In genomic region chr3:153248866-153249265, GRCm38 (mm10) we compare ENCODE assay signal across 20 mouse cellular contexts.
DNase-seq lines count a peak whose midpoint lies in the region; ATAC-seq and TF ChIP-seq lines count a peak whose summit lies in the region.
"Had no signal": no experiment of that assay in that cellular context is flagged by ENCODE, and none has a peak within 500 bp of the region (broad histone marks: within the 10 kb centered on the region; RNA-seq: fewer than 3 reads in every experiment).

No protein-coding gene starts in this region.

- intact Hi-C loops in heart, postnatal 10 days (cut with DNase I), result no loop called here

- in situ Hi-C loops in CH12.LX (cut with MboI; ENCODE audit: low pct_ligation_motif_present, low pct_unique_long_range_greater_than_20kb, low sequenced_read_pairs), result no loop called here

- no peak overlapping the region for H3K27ac ChIP-seq in heart, embryonic 14.5 days (replicated peaks in 1 of 2; ENCODE audit: control insufficient read depth in 1 of 2, insufficient read depth in 1 of 2, low read depth in 2 of 2, low read length in 2 of 2)
- H3K27ac ChIP-seq in CH12.LX (ENCODE audit: insufficient read depth, low read depth), result no peak overlapping the region
- H3K27ac ChIP-seq: embryonic facial prominence, embryonic 12.5 days; forebrain, embryonic 13.5 days; forebrain, embryonic 15.5 days had no signal

- TF ChIP-seq CTCF in CH12.LX (conservative IDR thresholded peaks at IDR 0.05 in 1 of 2, IDR thresholded peaks at IDR 0.05 in 1 of 2; ENCODE audit: low read depth in 2 of 2, low read length in 2 of 2), result no peak

- 0 out of 2 replicates have a peak, but pooled peaks have one; percentile 26 for ATAC-seq in heart, embryonic 14.5 days (ENCODE audit: insufficient number of reproducible peaks, insufficient read depth, low FRiP score, low read depth)
- ATAC-seq: CD4-positive, CD25-positive, alpha-beta regulatory T cell, adult 4 months; forebrain, embryonic 13.5 days; forebrain, embryonic 15.5 days; forebrain, postnatal 0 days had no signal

- H3K4me3 ChIP-seq in heart, embryonic 14.5 days (ENCODE audit: control insufficient read depth in 1 of 2, insufficient read depth in 1 of 2, low read depth in 1 of 2, low read length in 2 of 2), result no peak overlapping the region
- H3K4me3 ChIP-seq in CH12.LX (replicated peaks in 1 of 3; ENCODE audit: low read depth in 2 of 3, low read length in 2 of 3, poor library complexity in 1 of 3), result no peak overlapping the region
- H3K4me3 ChIP-seq: embryonic facial prominence, embryonic 10.5 days; embryonic facial prominence, embryonic 12.5 days; forebrain, embryonic 13.5 days; forebrain, embryonic 15.5 days had no signal

- H3K9ac ChIP-seq in heart, embryonic 14.5 days (ENCODE audit: low read length), result no peak overlapping the region
- H3K9ac ChIP-seq in CH12.LX (ENCODE audit: insufficient read depth, low read depth), result no peak overlapping the region
- H3K9ac ChIP-seq: embryonic facial prominence, embryonic 12.5 days; forebrain, embryonic 13.5 days; forebrain, embryonic 15.5 days; forebrain, postnatal 0 days had no signal

- TF ChIP-seq POLR2A in CH12.LX (IDR thresholded peaks at IDR 0.05; ENCODE audit: low read depth, low read length), result no peak

- 86% methylated on average over 2 of the region's 2 CpGs for WGBS in heart, embryonic 14.5 days

- H3K79me2 ChIP-seq in CH12.LX (replicated peaks; ENCODE audit: control insufficient read depth, extremely low read depth, insufficient read depth, poor library complexity, severe bottlenecking), result no peaks in the 10 kb centered on the region

- TF ChIP-seq RAD21 in CH12.LX (IDR thresholded peaks at IDR 0.05; ENCODE audit: low read depth, low read length), result no peak

- H3K4me2 ChIP-seq in heart, embryonic 14.5 days (ENCODE audit: low read length), result no peak overlapping the region
- H3K4me2 ChIP-seq in CH12.LX (ENCODE audit: insufficient read depth, low read depth, poor library complexity, severe bottlenecking), result no peak overlapping the region
- H3K4me2 ChIP-seq: embryonic facial prominence, embryonic 12.5 days; forebrain, embryonic 13.5 days; forebrain, embryonic 15.5 days had no signal

- 0 out of 2 replicates have a peak, but pooled peaks have one; percentile 17 for TF ChIP-seq EP300 in CH12.LX (IDR thresholded peaks at IDR 0.05; ENCODE audit: low read length)

- peaks cover 0 to 2% of the 10 kb centered on the region in 2 experiments; a peak in 1 of 4 replicates for H3K4me1 ChIP-seq in heart, embryonic 14.5 days (ENCODE audit: control insufficient read depth in 2 of 2, insufficient read depth in 2 of 2, low read length in 2 of 2)
- H3K4me1 ChIP-seq in CH12.LX (ENCODE audit: control insufficient read depth in 1 of 2, insufficient read depth in 2 of 2), result peaks cover 9 to 34% of the 10 kb centered on the region in 2 experiments; a peak in 3 of 4 replicates
- H3K4me1 ChIP-seq: forebrain, embryonic 15.5 days had no signal

- no peak for DNase-seq in heart, postnatal 10 days
- DNase-seq in CH12.LX (ENCODE audit: extremely low read depth), result peak; percentile 74
- peak; percentile 55 for DNase-seq in splenic B cell, adult 2 months (ENCODE audit: low read depth, low spot score)
- DNase-seq in adrenal gland, adult 18-20 months (ENCODE audit: low spot score in 2 of 2), result no peak
- DNase-seq in right cerebral cortex, adult 2 months (ENCODE audit: low spot score in 2 of 2), result no peak
- DNase-seq: adrenal gland, adult 8-10 months; adrenal gland, postnatal 14 days; adrenal gland, postnatal 36 days; cerebellum, adult 11-12 months; cerebellum, adult 2 months; cerebellum, adult 9-10 months; cerebellum, postnatal 10 days; cerebellum, postnatal 25 days; forebrain, postnatal 0 days had no signal

- no peaks in the 10 kb centered on the region for H3K27me3 ChIP-seq in heart, embryonic 14.5 days (ENCODE audit: control insufficient read depth, insufficient read depth, low read length)
- H3K27me3 ChIP-seq in CH12.LX (replicated peaks), result no peaks in the 10 kb centered on the region
- H3K27me3 ChIP-seq in splenic B cell, adult 2 months (ENCODE audit: control insufficient read depth, insufficient read depth, low read length, poor library complexity, severe bottlenecking), result no peaks in the 10 kb centered on the region
- H3K27me3 ChIP-seq: embryonic facial prominence, embryonic 12.5 days; forebrain, embryonic 13.5 days; forebrain, embryonic 15.5 days had no signal

- H3K9me3 ChIP-seq in heart, embryonic 14.5 days (ENCODE audit: control insufficient read depth, low read length), result no peaks in the 10 kb centered on the region
- no peaks in the 10 kb centered on the region for H3K9me3 ChIP-seq in CH12.LX (replicated peaks; ENCODE audit: low read length)
- H3K9me3 ChIP-seq: embryonic facial prominence, embryonic 10.5 days; embryonic facial prominence, embryonic 12.5 days; forebrain, embryonic 13.5 days; forebrain, embryonic 15.5 days had no signal

- no peaks in the 10 kb centered on the region for H3K36me3 ChIP-seq in heart, embryonic 14.5 days (ENCODE audit: control insufficient read depth, insufficient read depth, low read length)
- no peaks in the 10 kb centered on the region for H3K36me3 ChIP-seq in CH12.LX (replicated peaks in 1 of 2; ENCODE audit: control insufficient read depth in 1 of 2, insufficient read depth in 1 of 2, low read length in 1 of 2)
- no peaks in the 10 kb centered on the region for H3K36me3 ChIP-seq in splenic B cell, adult 2 months (ENCODE audit: control insufficient read depth, insufficient read depth, low read length, poor library complexity, severe bottlenecking)
- H3K36me3 ChIP-seq: embryonic facial prominence, embryonic 10.5 days; embryonic facial prominence, embryonic 12.5 days; forebrain, embryonic 15.5 days had no signal

- dilution Hi-C loops in CH12.LX (cut with MboI; ENCODE audit: extremely low pct_ligation_motif_present, extremely low pct_unique_long_range_greater_than_20kb, low sequenced_read_pairs), result no loop called here

TF ChIP-seq in CH12.LX, 34 proteins besides CTCF, POLR2A, EP300 and RAD21:
- no peak for TF ChIP-seq USF1 (IDR thresholded peaks at IDR 0.05; ENCODE audit: low read depth, low read length)
- peak; percentile 52; the same call in 1 of the 2 replicates for TF ChIP-seq IRF4 (IDR thresholded peaks at IDR 0.05; ENCODE audit: low read depth, low read length)

Comparison
In these comparisons a context has a peak if more than half of its experiments do, and no peak if none do; other contexts are left out.
1. DNase-seq: peak in CH12.LX (single experiment) and splenic B cell, adult 2 months (single experiment); none in heart, postnatal 10 days (0 of 2), adrenal gland, adult 18-20 months (0 of 2) and right cerebral cortex, adult 2 months (0 of 2).